Mouse (Mus musculus): ENCODE results near the gene Lrrc59.

DNA sequence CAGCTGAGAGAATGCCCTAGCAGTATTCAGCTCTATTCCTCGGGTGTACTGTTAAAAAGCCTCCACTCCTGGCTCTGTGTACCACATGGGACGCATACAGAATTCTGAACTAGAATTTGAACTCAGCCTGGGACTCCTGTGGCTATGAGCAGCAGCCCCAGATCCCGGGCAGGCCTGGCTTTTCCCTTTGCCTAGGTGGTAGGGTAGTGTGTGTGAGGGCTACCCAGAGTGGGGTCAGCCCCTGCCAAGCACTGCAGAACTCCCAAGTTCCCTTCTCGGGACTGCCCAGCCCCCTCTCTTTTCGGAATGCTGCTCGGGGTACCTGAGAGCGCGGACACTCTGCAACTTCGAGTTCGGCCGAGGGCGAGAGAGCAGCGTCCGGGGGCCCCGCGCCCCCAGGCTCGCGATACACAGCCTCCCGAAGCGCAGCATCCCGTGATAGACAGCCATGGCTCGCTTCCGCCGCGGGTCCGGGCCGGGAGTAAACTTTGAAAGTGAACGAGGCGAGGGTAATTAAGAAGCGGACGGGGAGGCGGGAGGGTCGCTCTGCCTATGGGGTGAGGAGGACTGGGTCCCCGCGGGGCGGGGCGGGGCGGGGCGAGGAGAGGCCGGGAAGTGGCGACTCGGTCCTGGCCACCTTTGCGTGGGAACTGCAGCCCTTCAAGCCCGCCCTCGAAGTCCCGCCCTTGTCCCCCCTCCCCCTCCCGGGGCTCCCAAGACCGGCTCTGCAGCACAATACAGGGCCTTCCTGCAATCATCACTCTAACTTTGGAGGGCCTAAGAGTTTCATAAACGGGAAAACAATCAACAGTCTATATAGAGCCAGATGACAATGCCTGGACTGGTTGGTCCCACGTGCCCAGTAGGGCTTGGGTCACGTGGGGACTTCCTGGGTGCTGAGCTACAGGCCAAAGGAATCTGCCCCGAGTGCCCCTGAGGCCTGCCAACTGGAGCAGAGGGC is 28.0 kb upstream of the Lrrc59 start, which contains the start of gene Acsf2:
- TF ChIP-seq CTCF (conservative IDR thresholded peaks at IDR 0.05; ENCODE audit: low read length), result no peak
- TF ChIP-seq POU5F1 (IDR thresholded peaks at IDR 0.05; ENCODE audit: borderline replicate concordance, low read length), result no peak

Measured in E14TG2a.4 (cell line).